Mouse (Mus musculus): ENCODE results near the gene Usmg5. TPM values are rescaled to one million over a fixed set of nuclear protein-coding genes. Genes with fewer than 3 reads are reported as not detected.

Usmg5 gene
- 423 TPM for polyA plus RNA-seq (2017; shearing (Covaris generic))

DNA sequence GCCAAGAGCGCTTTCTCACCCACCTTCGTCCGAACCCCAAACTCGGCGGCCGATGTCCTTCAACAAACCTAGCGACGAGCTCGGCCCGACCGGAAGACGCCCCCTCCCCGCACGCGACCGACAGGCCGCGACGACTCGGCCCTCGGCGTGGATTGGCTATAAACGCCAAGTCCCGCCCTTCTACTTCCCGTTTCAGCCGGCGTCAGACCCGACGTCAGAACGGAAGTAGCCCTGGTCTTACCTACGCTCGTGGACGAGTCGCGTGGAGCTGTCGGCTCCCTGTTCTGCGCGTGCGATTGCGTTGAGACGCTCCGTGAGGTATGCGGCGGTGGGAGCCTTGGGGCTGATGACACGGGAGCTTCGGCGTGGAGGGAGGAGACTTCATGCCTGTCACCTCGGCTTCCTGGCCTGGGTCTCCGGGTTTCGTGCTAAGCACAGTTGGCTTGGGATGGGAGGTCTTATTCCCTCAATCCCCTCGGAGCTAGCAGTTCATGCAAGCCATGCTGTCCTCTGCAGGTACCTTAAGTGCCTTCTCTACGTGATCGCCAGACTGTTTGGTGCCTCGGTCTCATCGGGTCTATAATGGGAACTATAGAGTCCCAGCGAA is at the start of gene Usmg5, which contains the start of gene Pdcd11:
TSS of gene Usmg5 (minus strand) at position 98 of the 607 bp plus-strand sequence.
TSS of gene Pdcd11 (plus strand) at position 219 of the 607 bp plus-strand sequence.

GRCm38 (mm10) chr19:47137771-47138421 is 47.4 kb upstream of the Usmg5 start, which contains the start of gene Calhm2:
Gene Calhm2, minus strand, starts transcription at chr19:47138294.

DNA sequence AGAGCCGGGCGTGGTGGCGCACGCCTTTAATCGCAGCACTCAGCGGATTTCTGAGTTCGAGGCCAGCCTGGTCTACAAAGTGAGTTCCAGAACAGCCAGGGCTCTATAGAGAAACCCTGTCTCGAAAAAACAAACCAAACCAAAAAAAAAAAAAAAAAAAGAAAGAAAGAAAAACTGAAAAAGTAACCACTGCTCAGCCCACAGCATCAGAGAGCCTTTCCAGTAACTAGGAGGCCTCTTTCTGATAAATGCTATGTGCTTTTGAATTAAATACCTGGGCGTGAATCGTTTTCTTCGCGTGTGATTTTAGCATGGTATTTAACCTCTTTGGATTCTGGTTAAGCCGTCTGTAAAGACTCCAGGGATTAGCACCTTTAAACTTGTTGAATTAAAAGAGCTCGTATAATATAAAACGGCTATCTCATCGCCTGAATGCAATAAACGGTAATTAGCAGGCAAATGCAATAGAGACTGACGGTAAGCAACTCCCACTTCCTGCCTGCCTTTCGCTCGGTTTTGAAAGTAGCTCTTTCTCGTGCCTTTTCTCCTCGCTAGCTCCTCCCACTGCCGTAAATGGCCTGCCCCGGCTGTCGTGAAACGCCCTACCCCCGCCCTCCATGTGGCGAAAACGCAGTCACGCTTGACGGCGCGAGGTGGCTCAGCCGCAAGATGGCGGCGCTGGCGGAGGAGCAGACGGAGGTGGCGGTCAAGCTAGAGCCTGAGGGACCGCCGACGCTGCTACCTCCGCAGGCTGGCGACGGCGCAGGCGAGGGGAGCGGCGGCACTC is 23.2 kb downstream of the Usmg5 start, which contains the start of gene Taf5:
TSS of gene Taf5 (plus strand) at position 651 of the 787 bp plus-strand sequence.

GRCm38 (mm10) chr19:47050271-47051032 is 40.0 kb downstream of the Usmg5 start, which contains the start of gene Pcgf6:
Gene Pcgf6, minus strand, starts transcription at chr19:47050906.

Other genes starting within 250 kb of the Usmg5 start
- not detected for gene Ina, start 75.9 kb downstream of the Usmg5 start, polyA plus RNA-seq (2017; shearing (Covaris generic))
- gene Nt5c2, start 75.5 kb downstream of the Usmg5 start, polyA plus RNA-seq (2017; shearing (Covaris generic)) = 52.6 TPM
- gene Pcgf6, start 39.7 kb downstream of the Usmg5 start, polyA plus RNA-seq (2017; shearing (Covaris generic)) = 6.4 TPM
- gene Taf5, start 22.9 kb downstream of the Usmg5 start, polyA plus RNA-seq (2017; shearing (Covaris generic)) = 0.90 TPM
- 22.1 TPM for gene Pdcd11, start 121 bp upstream of the Usmg5 start, polyA plus RNA-seq (2017; shearing (Covaris generic))
- gene Calhm2, start 47.6 kb upstream of the Usmg5 start, polyA plus RNA-seq (2017; shearing (Covaris generic)) = 28.2 TPM
- gene Calhm1, start 53.6 kb upstream of the Usmg5 start, polyA plus RNA-seq (2017; shearing (Covaris generic)) = not detected
- not detected for gene Calhm3, start 67.1 kb upstream of the Usmg5 start, polyA plus RNA-seq (2017; shearing (Covaris generic))
- gene Neurl1a, start 88.2 kb upstream of the Usmg5 start, polyA plus RNA-seq (2017; shearing (Covaris generic)) = 0.07 TPM